Mouse (Mus musculus) heart, adult 2 months (tissue): ENCODE data around the gene Dnase1l2. TPM values are rescaled to one million over a fixed set of nuclear protein-coding genes. Genes with fewer than 3 reads are reported as not detected.
A peak's percentile ranks its signal among the peaks of the same experiment; 100 is the strongest.
"Not testable (repeated sequence)": the region's sequence is repeated elsewhere in the genome, so short reads cannot be mapped to it uniquely, and the experiment has no call there.

Experiments
- DNase-seq, 2 experiments: peaks; one replicate each; pipeline ENCODE4 v3.0.0; 2021
- H3K27ac ChIP-seq: fragments of 200-600 bp; 2 replicates; pipeline ENCODE4 v1.8.1; 2022
- H3K27me3 ChIP-seq: fragments of 200-500 bp; 2 replicates; pipeline ENCODE4 v1.6.1; 2012; ENCODE audit warnings: mild to moderate bottlenecking, low read length, inconsistent platforms, mixed read lengths; ENCODE audit not compliant: control insufficient read depth, insufficient read depth
- H3K36me3 ChIP-seq: fragments of 200-500 bp; 2 replicates; pipeline ENCODE4 v1.6.1; 2012; ENCODE audit warnings: low read length, inconsistent platforms; ENCODE audit not compliant: control insufficient read depth, insufficient read depth
- H3K4me1 ChIP-seq: fragments of 200-500 bp; 2 replicates; pipeline ENCODE4 v1.6.1; 2011; ENCODE audit warnings: low read length; ENCODE audit not compliant: control insufficient read depth, insufficient read depth
- H3K4me3 ChIP-seq: fragments of 200-600 bp; 2 replicates; pipeline ENCODE4 v1.8.1; 2022
- H3K79me2 ChIP-seq: fragments of 200-500 bp; replicated peaks from 2 replicates; pipeline ENCODE4 v1.6.1; 2012; ENCODE audit warnings: mild to moderate bottlenecking, inconsistent platforms, low read length, moderate library complexity, mixed read lengths; ENCODE audit not compliant: control insufficient read depth, insufficient read depth
- H3K9ac ChIP-seq: fragments of 200-500 bp; 2 replicates; pipeline ENCODE4 v1.6.1; 2012; ENCODE audit warnings: low read depth, mild to moderate bottlenecking, control low read depth, inconsistent platforms, low read length, mixed read lengths
- CTCF ChIP-seq: fragments of 200-600 bp; IDR thresholded peaks from 2 replicates; pipeline ENCODE4 v1.8.1; 2022; ENCODE audit warnings: antibody characterized with exemption, mild to moderate bottlenecking, moderate library complexity
- EP300 ChIP-seq: fragments of 200-500 bp; IDR thresholded peaks from 2 replicates; pipeline ENCODE4 v1.6.1; 2011; ENCODE audit warnings: low read depth, low read length, control low read depth; ENCODE audit not compliant: insufficient read depth
- POLR2A ChIP-seq: fragments of 200-500 bp; IDR thresholded peaks from 2 replicates; pipeline ENCODE4 v1.6.1; 2011; ENCODE audit warnings: mild to moderate bottlenecking, low read depth, low read length, control low read depth; ENCODE audit not compliant: insufficient read depth
- WGBS: fragments of 180-500 bp; shearing (Covaris S2); methylation state at CpG from one replicate; pipeline ENCODE4 v1.1.7; 2018; 5-methylcytosine and 5-hydroxymethylcytosine counted together
- intact Hi-C: fragments of 180-260 bp; cut with DNase I; formaldehyde crosslinking; loops from one replicate; pipeline ENCODE4 v1.15.1; 2025
- polyA plus RNA-seq: library from polyadenylated mRNA; depleted of rRNA; stranded (reverse); fragments of >200 nt; gene quantifications from 2 replicates; pipeline ENCODE4 v1.2.3, GENCODE M21; 2012
- total RNA-seq, 2 experiments: library from RNA; stranded (reverse); gene quantifications; 2 replicates each; pipeline ENCODE4 v1.2.3; 2021

The Dnase1l2 gene
- total and polyA plus RNA-seq, 3 experiments, result 0.65 to 5.2 (median 1.5) TPM

DNA sequence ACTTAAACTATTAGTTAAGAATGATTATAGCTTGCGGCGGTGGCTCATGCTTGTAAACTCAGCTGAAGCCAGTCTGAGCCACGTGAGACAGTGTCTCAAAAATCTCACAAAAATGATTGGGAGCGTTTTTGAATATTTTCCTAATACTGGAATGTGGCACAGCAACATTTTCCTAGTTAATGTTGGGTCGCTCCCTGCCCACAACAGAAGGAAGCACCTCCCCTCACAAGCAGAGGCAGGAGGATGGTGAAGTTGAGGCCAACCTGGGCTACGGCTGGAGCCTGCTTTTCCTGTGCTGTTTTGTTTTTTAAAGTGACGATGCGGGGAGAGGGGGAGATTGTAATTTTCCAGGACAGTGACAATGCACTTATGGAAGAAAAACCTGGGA lies 15.7 kb downstream of the Dnase1l2 start:
- peak overlapping the region; percentile 75 for H3K4me3 ChIP-seq
- TF ChIP-seq POLR2A (no peak), CTCF (no peak), EP300 (no peak)
- H3K79me2 ChIP-seq, result peaks cover 3% of the 10 kb centered on the region; the same call in 1 of the 2 replicates
- H3K36me3 ChIP-seq, result no peaks in the 10 kb centered on the region
- no peaks in the 10 kb centered on the region for H3K4me1 ChIP-seq
- no peaks in the 10 kb centered on the region for H3K27me3 ChIP-seq
- H3K9ac ChIP-seq, result peak overlapping the region; percentile 87
- no peak for DNase-seq
- intact Hi-C loops, result no loop called here
- 1% methylated on average over 8 of the region's 8 CpGs for WGBS
- peak overlapping the region; percentile 91 for H3K27ac ChIP-seq

DNA sequence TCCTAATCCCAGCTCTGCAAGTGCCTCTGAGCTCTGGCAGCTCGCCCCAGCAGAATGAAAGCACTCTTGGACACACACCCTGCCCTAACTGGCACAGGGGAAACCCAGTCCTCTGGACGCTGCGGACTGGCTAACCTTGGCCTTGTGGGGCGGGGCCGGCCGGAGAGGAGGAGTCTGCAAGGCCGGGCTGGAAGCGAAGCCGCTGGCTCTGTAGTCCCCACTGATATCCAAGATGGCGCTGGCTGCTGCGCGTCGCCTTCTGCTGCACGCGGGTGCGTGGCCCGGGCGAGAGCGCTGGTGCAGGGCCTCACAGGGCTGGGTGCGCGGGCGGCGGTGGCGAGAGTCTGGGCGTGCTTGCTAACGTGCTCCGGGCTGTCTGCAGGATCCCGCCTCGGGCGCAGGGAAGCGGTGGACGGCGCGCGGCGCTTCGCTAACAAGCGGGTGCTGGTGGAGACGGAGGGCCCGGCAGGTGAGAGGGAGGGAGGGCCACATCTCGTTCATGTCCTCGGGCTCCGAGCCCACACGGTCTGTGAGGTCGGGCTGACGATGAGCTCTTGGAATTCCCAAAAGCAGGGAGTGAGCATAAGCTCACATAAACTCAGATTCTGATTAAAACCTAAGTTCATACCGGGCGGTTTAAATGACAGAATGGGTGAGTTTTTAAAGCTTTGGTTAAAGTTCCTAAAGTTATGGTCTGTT lies 16.3 kb downstream of the Dnase1l2 start, which contains the start of gene Eci1:
Gene Eci1, plus strand, starts transcription at position 171 of the 699 bp plus-strand sequence.
- peak; percentile 91 for TF ChIP-seq POLR2A
- TF ChIP-seq CTCF, result peak; percentile 7; the same call in 1 of the 2 replicates
- TF ChIP-seq EP300, result peak; percentile 34; the same call in 1 of the 2 replicates
- Histone ChIP-seq H3K4me1 (no peaks in the 10 kb centered on the region), H3K27ac (peak within 1 kb of the TSS; percentile 91), H3K9ac (peak within 1 kb of the TSS; percentile 87), H3K79me2 (0 out of 2 replicates have a peak, but pooled peaks cover 1% of the 10 kb centered on the region), H3K4me3 (peak within 1 kb of the TSS; percentile 75), H3K36me3 (no peaks in the 10 kb centered on the region), H3K27me3 (no peaks in the 10 kb centered on the region)
- WGBS, result 1% methylated on average over 48 of the region's 48 CpGs
- peak; percentile 95 to 97 for DNase-seq
- intact Hi-C loops, result no loop called here

DNA sequence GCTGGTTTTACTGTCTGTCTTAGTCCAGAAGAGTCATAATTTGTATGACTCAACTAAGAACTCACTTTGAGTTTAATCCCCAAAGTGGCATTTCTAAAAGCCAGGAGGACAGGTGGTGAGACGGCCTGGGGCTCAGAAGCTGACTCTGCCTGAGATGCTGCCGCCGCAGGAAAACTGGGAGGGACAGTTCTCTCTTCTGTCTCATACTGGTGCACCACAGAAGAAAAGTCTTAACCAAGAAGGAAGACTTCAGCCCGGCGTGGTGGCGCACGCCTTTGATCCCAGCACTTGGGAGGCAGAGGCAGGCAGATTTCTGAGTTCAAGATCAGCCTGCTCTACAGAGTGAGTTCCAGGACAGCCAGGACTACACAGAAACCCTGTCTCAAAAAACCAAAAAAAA lies 17.0 kb downstream of the Dnase1l2 start:
- TF ChIP-seq POLR2A (no peak), CTCF (no peak), EP300 (no peak)
- Histone ChIP-seq H3K79me2 (0 out of 2 replicates have a peak, but pooled peaks cover 1% of the 10 kb centered on the region), H3K4me1 (no peaks in the 10 kb centered on the region), H3K27me3 (no peaks in the 10 kb centered on the region), H3K9ac (no peak overlapping the region), H3K27ac (peak overlapping the region; percentile 91), H3K4me3 (no peak overlapping the region; the same call in 1 of the 2 replicates), H3K36me3 (no peaks in the 10 kb centered on the region)
- intact Hi-C loops, result no loop called here
- no peak for DNase-seq
- whole genome bisulfite sequencing, result 88% methylated on average over 7 of the region's 7 CpGs

DNA sequence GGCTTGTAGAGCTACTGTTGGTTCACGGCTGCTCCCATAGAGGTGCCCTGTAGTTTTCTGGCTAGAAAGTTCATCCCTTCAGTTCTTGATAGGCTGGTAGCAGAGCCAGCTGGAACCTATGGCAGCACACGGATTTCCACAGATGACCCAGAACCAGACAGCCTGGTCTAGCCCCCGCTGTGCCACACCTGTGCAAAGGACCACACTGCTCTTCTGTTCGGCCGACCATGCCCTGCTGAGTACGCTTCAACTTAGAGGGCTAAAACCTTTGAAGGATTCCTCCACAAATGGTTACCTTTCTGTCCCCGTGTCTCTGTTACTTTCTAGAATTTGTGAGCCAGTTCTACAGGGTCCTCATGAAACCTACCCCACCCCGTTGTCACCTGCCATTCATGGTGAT lies 17.6 kb downstream of the Dnase1l2 start:
- H3K79me2 ChIP-seq, DNase-seq, H3K36me3 ChIP-seq, H3K27me3 ChIP-seq, H3K27ac ChIP-seq, H3K4me1 ChIP-seq, H3K9ac ChIP-seq, intact Hi-C loops, H3K4me3 ChIP-seq: not testable (repeated sequence)
- 90% methylated on average over 6 of the region's 8 CpGs for WGBS

DNA sequence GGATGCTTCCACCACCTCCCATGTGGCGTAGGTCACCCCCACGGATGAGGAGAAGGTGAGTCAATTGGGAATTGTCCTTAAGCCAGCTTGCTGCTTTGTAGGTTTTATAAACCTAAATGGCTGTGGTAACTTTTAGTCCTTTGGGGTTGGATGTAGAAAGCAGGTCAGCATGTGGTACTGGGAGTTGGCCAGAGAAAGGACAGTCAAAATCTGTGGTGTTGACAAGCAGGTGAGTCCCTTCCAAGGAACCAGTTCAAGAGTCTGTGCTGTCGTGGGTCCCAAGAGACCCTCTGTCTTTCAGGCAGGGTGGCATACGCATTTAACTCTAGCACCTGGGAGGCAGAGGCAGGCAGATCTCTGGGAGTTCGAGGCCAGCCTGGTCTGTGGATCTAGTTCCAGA lies 18.4 kb downstream of the Dnase1l2 start:
- no peak overlapping the region for H3K4me3 ChIP-seq
- TF ChIP-seq EP300 (no peak), POLR2A (no peak), CTCF (no peak)
- intact Hi-C loops, result no loop called here
- no peaks in the 10 kb centered on the region for H3K79me2 ChIP-seq
- no peaks in the 10 kb centered on the region for H3K27me3 ChIP-seq
- peaks cover 3% of the 10 kb centered on the region; the same call in 1 of the 2 replicates for H3K36me3 ChIP-seq
- H3K27ac ChIP-seq, result no peak overlapping the region
- 87% methylated on average over 5 of the region's 5 CpGs for WGBS
- DNase-seq, result no peak
- H3K9ac ChIP-seq, result no peak overlapping the region
- H3K4me1 ChIP-seq, result no peaks in the 10 kb centered on the region

DNA sequence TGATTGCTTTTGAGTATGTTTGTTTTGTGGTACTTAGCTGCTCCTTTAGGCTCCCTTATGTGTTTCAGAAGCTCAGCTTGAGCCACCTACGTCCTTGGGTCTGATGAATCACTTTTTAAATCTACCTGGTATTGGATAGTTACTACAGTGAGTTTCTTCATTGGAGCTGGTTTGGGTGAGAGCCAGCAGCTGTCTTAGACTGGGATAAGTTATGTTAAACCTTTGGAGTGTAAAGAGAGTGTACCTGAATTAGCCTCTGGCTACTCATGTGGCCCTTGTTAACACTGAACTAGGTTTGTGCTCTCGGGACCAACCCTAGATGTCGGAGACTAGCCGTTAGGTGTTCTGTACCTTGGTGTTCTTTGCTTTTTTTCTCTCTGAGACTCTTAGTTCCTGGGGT lies 19.8 kb downstream of the Dnase1l2 start:
- H3K27me3 ChIP-seq, result no peaks in the 10 kb centered on the region
- no peak overlapping the region for H3K4me3 ChIP-seq
- intact Hi-C loops, result no loop called here
- WGBS, result 94% methylated on average over 4 of the region's 4 CpGs
- 0 out of 2 replicates have a peak, but pooled peaks cover 1% of the 10 kb centered on the region for H3K79me2 ChIP-seq
- no peak for TF ChIP-seq POLR2A
- no peak for TF ChIP-seq EP300
- TF ChIP-seq CTCF, result no peak
- H3K27ac ChIP-seq, result no peak overlapping the region
- no peaks in the 10 kb centered on the region for H3K4me1 ChIP-seq
- no peak for DNase-seq
- no peak overlapping the region for H3K9ac ChIP-seq
- H3K36me3 ChIP-seq, result peaks cover 4% of the 10 kb centered on the region; the same call in 1 of the 2 replicates
